Mouse (Mus musculus): ENCODE data around the gene Gm17175.
"Not testable (repeated sequence)": the region's sequence is repeated elsewhere in the genome, so short reads cannot be mapped to it uniquely, and the experiment has no call there.

Gm17175 gene

GRCm38 (mm10) chr14:51573963-51574362 lies at the start of gene Gm17175:
Gene Gm17175 (minus strand): TSS chr14:51574063.
- DNase-seq: not testable (repeated sequence)

GRCm38 (mm10) chr14:51611210-51611609 lies 37.3 kb upstream of the Gm17175 start, which contains the start of gene Gm17078:
Gene Gm17078 (minus strand): TSS chr14:51611310.
- no peak for DNase-seq

DNA sequence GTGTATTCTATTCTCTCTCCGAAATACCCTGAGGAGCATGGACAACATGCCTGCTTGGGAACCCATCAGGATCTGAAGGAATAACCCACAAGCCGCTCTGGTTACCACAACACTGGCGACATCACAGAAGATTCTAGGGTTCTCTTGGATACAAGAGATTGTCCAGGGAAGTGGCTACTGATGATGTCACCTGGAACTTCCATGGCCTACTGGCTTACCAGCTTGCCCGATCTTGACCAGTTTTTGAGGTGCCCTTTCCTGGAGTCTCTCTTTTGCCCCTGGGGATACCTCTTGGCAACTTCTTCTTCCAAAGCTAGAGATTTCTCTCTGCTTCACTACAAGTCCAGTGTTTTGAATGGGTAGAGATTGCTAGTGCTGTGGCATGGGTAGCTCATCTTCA lies 18.2 kb upstream of the Gm17175 start, which contains the start of gene Gm17174:
Gene Gm17174, minus strand, starts transcription at position 101 of the 400 bp plus-strand sequence.
- not testable (repeated sequence) for DNase-seq

GRCm38 (mm10) chr14:51552490-51552889 lies 21.4 kb downstream of the Gm17175 start, which contains the start of gene Gm5622:
Gene Gm5622 (plus strand): TSS chr14:51552790.
- no peak for DNase-seq
